Mouse (Mus musculus): ENCODE data around the gene Nedd9. TPM values are rescaled to one million over a fixed set of nuclear protein-coding genes. Genes with fewer than 3 reads are reported as not detected.

Gene Nedd9
- polyA plus RNA-seq, 1 experiment = 24.7 TPM

DNA sequence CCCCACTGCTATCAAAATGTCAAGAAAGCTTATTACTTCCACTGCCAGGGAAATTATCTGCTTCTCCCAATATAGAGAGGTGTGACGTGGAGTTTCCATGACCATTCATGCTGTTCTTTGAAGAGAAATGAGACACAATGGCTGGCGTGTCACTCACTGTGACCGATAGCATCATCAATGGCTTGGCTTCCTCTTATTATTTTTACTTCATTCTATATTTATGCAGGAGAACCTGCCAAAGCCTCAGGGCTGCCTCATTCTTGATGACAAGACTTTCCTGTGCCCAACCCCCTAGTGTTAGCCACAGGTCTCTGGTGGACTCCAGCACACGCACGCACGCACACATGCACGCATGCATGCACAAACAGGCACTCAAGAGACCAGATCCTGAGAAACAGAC lies 141.4 kb downstream of the Nedd9 start:
- Histone ChIP-seq H3K27me3 (replicated peaks; ENCODE audit: control insufficient read depth, insufficient read depth, low read length) (no peaks in the 10 kb centered on the region), H3K4me1 (ENCODE audit: control insufficient read depth, insufficient read depth, low read length) (peaks cover 72% of the 10 kb centered on the region), H3K36me3 (ENCODE audit: control insufficient read depth, insufficient read depth, low read length) (no peaks in the 10 kb centered on the region; the same call in 1 of the 2 replicates), H3K4me3 (ENCODE audit: insufficient read depth, low read depth, low read length) (no peak overlapping the region), H3K27ac (ENCODE audit: insufficient read depth, low read depth, low read length) (peak overlapping the region; percentile 28)
- TF ChIP-seq POLR2A (IDR thresholded peaks at IDR 0.05; ENCODE audit: low read depth, low read length) (no peak), CTCF (conservative IDR thresholded peaks at IDR 0.05; ENCODE audit: insufficient read depth, insufficient read length, low read depth, low read length) (no peak)
- peak; percentile 76 for DNase-seq
- 55% methylated on average over 7 of the region's 7 CpGs for WGBS

DNA sequence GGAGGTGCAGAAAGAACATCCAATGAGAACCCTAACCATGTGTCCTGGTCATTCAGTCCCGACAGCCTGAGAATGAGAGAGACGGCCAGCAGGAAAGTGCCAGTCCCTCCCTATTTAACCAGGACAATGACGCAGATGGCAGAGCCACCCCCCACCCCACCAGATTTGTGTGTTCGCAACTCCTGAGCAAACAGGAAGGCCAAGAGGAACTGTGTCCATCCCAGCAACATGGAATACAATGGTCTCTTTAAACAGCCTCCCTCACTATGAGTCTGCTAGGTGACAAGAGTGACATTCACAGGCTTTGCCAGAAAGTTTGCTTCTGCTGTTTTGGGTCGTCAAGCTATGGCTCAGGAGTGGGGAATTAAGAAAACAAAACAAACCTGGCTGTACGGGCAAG lies 141.9 kb downstream of the Nedd9 start:
- DNase-seq = peak; percentile 60
- TF ChIP-seq CTCF (conservative IDR thresholded peaks at IDR 0.05; ENCODE audit: insufficient read depth, insufficient read length, low read depth, low read length) = no peak
- no peak for TF ChIP-seq POLR2A (IDR thresholded peaks at IDR 0.05; ENCODE audit: low read depth, low read length)
- Histone ChIP-seq H3K27ac (ENCODE audit: insufficient read depth, low read depth, low read length) (peak overlapping the region; percentile 77), H3K4me1 (ENCODE audit: control insufficient read depth, insufficient read depth, low read length) (peaks cover 74% of the 10 kb centered on the region), H3K36me3 (ENCODE audit: control insufficient read depth, insufficient read depth, low read length) (no peaks in the 10 kb centered on the region; the same call in 1 of the 2 replicates), H3K4me3 (ENCODE audit: insufficient read depth, low read depth, low read length) (no peak overlapping the region), H3K27me3 (replicated peaks; ENCODE audit: control insufficient read depth, insufficient read depth, low read length) (no peaks in the 10 kb centered on the region)
- 26% methylated on average over 6 of the region's 6 CpGs for WGBS

DNA sequence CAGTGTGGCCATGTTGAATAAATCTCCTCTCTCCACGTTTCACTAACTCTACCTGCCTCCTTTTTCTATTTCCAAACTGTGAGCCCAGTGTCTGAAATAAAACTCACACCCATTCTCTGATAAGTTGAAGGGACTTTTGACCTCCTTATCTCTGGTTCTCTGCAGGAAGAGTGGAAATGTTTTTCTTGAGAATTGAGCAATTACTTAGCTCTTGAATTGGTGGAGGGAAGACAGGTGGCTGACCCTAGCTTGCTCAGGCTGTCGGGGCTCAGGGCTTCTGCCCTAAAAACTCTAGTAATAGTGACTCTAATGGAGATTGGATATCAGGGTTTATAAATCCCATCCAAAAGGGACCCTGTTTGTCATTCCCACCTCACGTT lies 143.3 kb downstream of the Nedd9 start:
- Histone ChIP-seq H3K4me1 (ENCODE audit: control insufficient read depth, insufficient read depth, low read length) (peaks cover 74% of the 10 kb centered on the region), H3K27me3 (replicated peaks; ENCODE audit: control insufficient read depth, insufficient read depth, low read length) (no peaks in the 10 kb centered on the region), H3K4me3 (ENCODE audit: insufficient read depth, low read depth, low read length) (no peak overlapping the region), H3K27ac (ENCODE audit: insufficient read depth, low read depth, low read length) (peak overlapping the region; percentile 92), H3K36me3 (ENCODE audit: control insufficient read depth, insufficient read depth, low read length) (no peaks in the 10 kb centered on the region; the same call in 1 of the 2 replicates)
- DNase-seq = peak; percentile 1
- no peak for TF ChIP-seq POLR2A (IDR thresholded peaks at IDR 0.05; ENCODE audit: low read depth, low read length)
- no peak for TF ChIP-seq CTCF (conservative IDR thresholded peaks at IDR 0.05; ENCODE audit: insufficient read depth, insufficient read length, low read depth, low read length)
- 52% methylated on average over 3 of the region's 3 CpGs for WGBS

DNA sequence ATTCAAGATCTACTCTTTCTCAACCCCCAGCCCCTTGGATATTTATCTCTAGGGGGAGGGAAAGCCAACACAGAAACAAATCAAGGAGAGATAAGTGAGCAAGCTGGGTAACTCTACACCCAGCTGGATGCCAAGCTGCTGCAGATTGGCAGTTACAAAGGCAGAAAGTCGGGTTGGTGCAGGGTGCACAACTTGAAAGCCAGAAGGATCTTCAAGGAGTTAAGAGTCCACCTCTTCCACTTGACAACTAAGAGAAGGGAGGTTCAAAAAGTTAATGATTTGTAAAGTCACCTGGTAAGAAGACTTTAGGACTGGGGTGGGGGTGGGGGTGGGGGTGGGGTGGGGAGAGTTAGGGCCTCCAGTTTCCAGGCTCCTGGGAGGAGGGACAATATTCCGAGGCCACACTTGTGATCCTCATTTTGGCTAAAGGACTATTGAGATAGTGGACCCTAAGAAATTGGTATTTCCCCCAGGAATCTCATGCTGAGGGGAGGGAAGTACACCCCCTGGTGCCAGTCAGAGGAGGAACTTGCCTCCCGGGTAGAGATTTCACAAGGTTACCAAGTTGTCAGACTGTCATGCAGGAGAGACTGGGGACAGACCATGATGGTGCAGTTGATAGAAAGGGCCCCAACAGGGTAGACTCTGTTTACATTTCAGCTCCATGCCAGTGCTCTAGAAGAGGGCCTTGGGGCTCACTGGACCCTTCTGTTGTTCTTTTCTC lies 143.8 kb downstream of the Nedd9 start:
- TF ChIP-seq POLR2A (IDR thresholded peaks at IDR 0.05; ENCODE audit: low read depth, low read length) = no peak
- TF ChIP-seq CTCF (conservative IDR thresholded peaks at IDR 0.05; ENCODE audit: insufficient read depth, insufficient read length, low read depth, low read length) = no peak
- Histone ChIP-seq H3K27me3 (replicated peaks; ENCODE audit: control insufficient read depth, insufficient read depth, low read length) (no peaks in the 10 kb centered on the region), H3K27ac (ENCODE audit: insufficient read depth, low read depth, low read length) (peak overlapping the region; percentile 92), H3K4me1 (ENCODE audit: control insufficient read depth, insufficient read depth, low read length) (peaks cover 74% of the 10 kb centered on the region), H3K36me3 (ENCODE audit: control insufficient read depth, insufficient read depth, low read length) (peaks cover 2% of the 10 kb centered on the region; the same call in 1 of the 2 replicates), H3K4me3 (ENCODE audit: insufficient read depth, low read depth, low read length) (no peak overlapping the region)
- WGBS = 28% methylated on average over 3 of the region's 3 CpGs
- peak; percentile 84 for DNase-seq

DNA sequence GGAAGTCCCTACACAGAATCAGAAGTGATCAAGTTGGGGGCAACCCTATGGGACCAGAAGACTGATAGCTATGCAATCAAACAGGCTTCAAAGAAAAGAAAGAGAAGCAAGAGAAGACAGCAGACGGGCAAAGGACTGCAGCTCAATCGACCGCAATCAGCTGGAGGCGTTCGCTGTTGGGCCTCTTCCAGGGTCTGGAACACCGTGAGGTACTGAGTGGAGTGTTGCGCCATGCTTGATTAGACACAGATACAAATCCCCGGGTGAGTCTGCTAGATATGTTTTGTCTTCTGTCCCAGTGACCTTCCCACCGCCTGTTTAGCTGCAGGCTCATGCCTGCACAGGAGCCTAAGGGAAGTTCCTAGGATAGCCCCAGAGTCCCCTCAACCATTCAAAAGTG lies 145.7 kb downstream of the Nedd9 start:
- TF ChIP-seq POLR2A (IDR thresholded peaks at IDR 0.05; ENCODE audit: low read depth, low read length) = no peak
- Histone ChIP-seq H3K36me3 (ENCODE audit: control insufficient read depth, insufficient read depth, low read length) (peaks cover 7% of the 10 kb centered on the region; the same call in 1 of the 2 replicates), H3K27ac (ENCODE audit: insufficient read depth, low read depth, low read length) (peak overlapping the region; percentile 77), H3K27me3 (replicated peaks; ENCODE audit: control insufficient read depth, insufficient read depth, low read length) (no peaks in the 10 kb centered on the region), H3K4me1 (ENCODE audit: control insufficient read depth, insufficient read depth, low read length) (peaks cover 75% of the 10 kb centered on the region), H3K4me3 (ENCODE audit: insufficient read depth, low read depth, low read length) (no peak overlapping the region)
- peak; percentile 82 for DNase-seq
- WGBS = 30% methylated on average over 9 of the region's 9 CpGs

DNA sequence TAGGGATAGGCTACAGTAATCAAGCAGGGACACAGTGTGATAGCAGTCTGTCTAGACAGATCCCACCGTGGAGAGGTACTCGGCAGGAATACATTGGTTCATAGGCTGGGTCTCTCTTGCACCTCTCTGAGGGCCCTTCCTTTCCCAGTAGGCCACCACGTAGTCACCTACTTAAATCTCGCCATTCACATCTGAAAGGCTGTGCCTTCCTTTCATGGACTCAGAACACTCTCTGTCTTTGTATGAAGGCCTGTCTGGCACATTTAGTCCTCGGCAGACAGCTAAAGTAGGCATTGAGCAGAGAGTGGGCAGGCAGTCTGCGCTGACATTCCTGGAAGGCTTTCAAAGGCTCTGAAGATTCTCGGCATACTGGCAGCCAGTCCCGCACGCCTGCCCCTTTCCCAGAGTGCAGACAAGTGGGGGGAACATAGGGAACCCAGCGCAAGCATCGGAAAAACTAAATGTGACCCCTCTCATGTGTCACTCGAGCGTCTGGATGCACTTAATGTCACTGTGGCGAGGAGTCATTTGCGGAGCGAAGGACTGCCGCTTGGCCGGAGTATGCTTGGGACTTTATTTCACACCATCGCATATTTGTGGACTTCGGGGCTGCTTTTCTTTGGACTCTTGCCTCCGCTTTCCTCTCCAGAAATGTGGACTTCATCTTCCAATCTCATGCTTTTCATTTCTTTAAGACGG lies 147.4 kb downstream of the Nedd9 start:
- 37% methylated on average over 22 of the region's 22 CpGs for WGBS
- TF ChIP-seq CTCF (conservative IDR thresholded peaks at IDR 0.05; ENCODE audit: insufficient read depth, insufficient read length, low read depth, low read length) (no peak), POLR2A (IDR thresholded peaks at IDR 0.05; ENCODE audit: low read depth, low read length) (no peak)
- Histone ChIP-seq H3K36me3 (ENCODE audit: control insufficient read depth, insufficient read depth, low read length) (peaks cover 7% of the 10 kb centered on the region; the same call in 1 of the 2 replicates), H3K4me3 (ENCODE audit: insufficient read depth, low read depth, low read length) (no peak overlapping the region), H3K27ac (ENCODE audit: insufficient read depth, low read depth, low read length) (peak overlapping the region; percentile 62), H3K27me3 (replicated peaks; ENCODE audit: control insufficient read depth, insufficient read depth, low read length) (no peaks in the 10 kb centered on the region), H3K4me1 (ENCODE audit: control insufficient read depth, insufficient read depth, low read length) (peaks cover 73% of the 10 kb centered on the region)
- DNase-seq = peak; percentile 70

DNA sequence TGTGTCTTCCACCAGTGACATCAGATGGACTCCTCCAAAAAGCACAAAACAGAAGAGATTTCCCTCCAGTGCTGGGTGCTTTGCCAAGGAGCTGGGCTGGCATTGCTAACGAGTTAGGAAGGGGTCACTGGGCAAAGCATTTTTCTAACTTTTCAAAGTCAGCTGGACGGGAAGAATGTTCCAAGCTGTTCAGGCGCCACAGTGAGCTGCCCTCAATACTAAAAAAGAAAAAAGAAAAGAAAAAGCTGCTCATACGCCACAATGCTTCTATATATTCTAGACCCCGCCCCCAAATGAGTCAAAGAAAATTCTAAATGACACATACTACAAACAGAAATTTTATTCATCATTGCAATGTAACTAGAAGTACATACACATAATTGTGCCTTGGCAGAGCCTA lies 148.0 kb downstream of the Nedd9 start:
- 33% methylated on average over 5 of the region's 5 CpGs for WGBS
- Histone ChIP-seq H3K27ac (ENCODE audit: insufficient read depth, low read depth, low read length) (peak overlapping the region; percentile 87), H3K4me1 (ENCODE audit: control insufficient read depth, insufficient read depth, low read length) (peaks cover 73% of the 10 kb centered on the region), H3K36me3 (ENCODE audit: control insufficient read depth, insufficient read depth, low read length) (peaks cover 7% of the 10 kb centered on the region; the same call in 1 of the 2 replicates), H3K4me3 (ENCODE audit: insufficient read depth, low read depth, low read length) (no peak overlapping the region), H3K27me3 (replicated peaks; ENCODE audit: control insufficient read depth, insufficient read depth, low read length) (no peaks in the 10 kb centered on the region)
- peak; percentile 87 for DNase-seq
- TF ChIP-seq POLR2A (IDR thresholded peaks at IDR 0.05; ENCODE audit: low read depth, low read length) = no peak
- TF ChIP-seq CTCF (conservative IDR thresholded peaks at IDR 0.05; ENCODE audit: insufficient read depth, insufficient read length, low read depth, low read length) = no peak

Measured in kidney, adult 2 months (tissue).